10 mouse cellular contexts compared by ENCODE assay signal in the genomic region with DNA sequence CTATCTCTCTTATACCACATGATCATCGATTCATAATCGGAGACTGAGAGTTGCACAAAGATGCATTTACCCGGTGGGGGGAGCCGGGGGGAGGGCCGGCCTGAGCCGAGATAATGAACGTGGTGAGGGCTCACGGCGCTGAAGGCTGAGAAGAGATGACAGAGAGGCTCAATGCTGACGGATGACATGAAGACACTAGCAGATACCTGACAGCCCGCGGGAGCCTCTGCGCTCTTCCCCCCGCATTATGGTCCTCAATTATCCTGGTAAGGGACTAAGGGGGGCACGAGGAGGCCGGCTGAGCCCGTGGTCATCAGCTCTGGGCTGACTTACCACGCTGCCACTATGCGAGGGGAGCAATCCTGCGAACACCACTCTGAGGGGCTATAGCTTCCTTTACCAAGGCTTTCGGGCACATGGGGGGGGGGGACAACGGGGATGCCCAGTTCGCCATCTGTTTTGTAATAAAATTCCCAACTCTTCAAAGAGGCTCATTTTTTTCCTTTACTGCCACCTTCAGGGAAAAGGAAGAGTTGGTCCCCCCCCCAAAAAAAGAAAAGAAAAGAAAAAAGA.
DNase-seq lines count a peak whose midpoint lies in the region; ATAC-seq and TF ChIP-seq lines count a peak whose summit lies in the region.
"Had no signal": no experiment of that assay in that cellular context is flagged by ENCODE, and none has a peak within 500 bp of the region (broad histone marks: within the 10 kb centered on the region; RNA-seq: fewer than 3 reads in every experiment).

No protein-coding gene starts in this region.

- H3K27ac ChIP-seq in heart, adult 2 months: no peak overlapping the region
- H3K27ac ChIP-seq in testis, adult 2 months (ENCODE audit: control insufficient read depth, insufficient read depth, low read depth, low read length): no peak overlapping the region
- H3K27ac ChIP-seq in limb, embryonic 13.5 days: no peak overlapping the region
- H3K27ac ChIP-seq in stomach, postnatal 0 days (replicated peaks): no peak overlapping the region

- DNase-seq in heart, adult 2 months: no peak
- no peak for DNase-seq in heart, adult 8-10 months (ENCODE audit: low spot score)
- DNase-seq in testis, postnatal 14 days (ENCODE audit: low spot score): no peak
- no peak for DNase-seq in stomach, postnatal 0 days (ENCODE audit: low spot score)
- DNase-seq in thymus, adult 18-20 months: no peak
- no peak for DNase-seq in adrenal gland, adult 18-20 months (ENCODE audit: low spot score in 2 of 2)
- DNase-seq: adrenal gland, postnatal 25 days; kidney, adult 18-20 months had no signal

- peak overlapping the region; percentile 76 for H3K4me2 ChIP-seq in limb, embryonic 13.5 days (replicated peaks)
- H3K4me2 ChIP-seq in stomach, postnatal 0 days (replicated peaks; ENCODE audit: low read depth): peak overlapping the region; percentile 56

- no peak overlapping the region; the same call in 1 of the 2 replicates for H3K4me3 ChIP-seq in heart, adult 2 months
- H3K4me3 ChIP-seq in testis, adult 2 months (ENCODE audit: control insufficient read depth, low read depth, low read length): peak overlapping the region; percentile 30
- H3K4me3 ChIP-seq in limb, embryonic 13.5 days: peak overlapping the region; percentile 41
- H3K4me3 ChIP-seq in stomach, postnatal 0 days (ENCODE audit: low read depth, low read length): peak overlapping the region; percentile 25

- no peaks in the 10 kb centered on the region for H3K9me3 ChIP-seq in limb, embryonic 13.5 days
- H3K9me3 ChIP-seq in stomach, postnatal 0 days (ENCODE audit: control insufficient read depth, low read length): no peaks in the 10 kb centered on the region

- intact Hi-C loops in heart, adult 2 months (cut with DNase I): loop anchor here (10.0 kb wide), 2 partner anchors 208 to 368 kb away; no protein-coding TSS in a partner anchor

- WGBS in heart, adult 2 months: 21% methylated on average over 23 of the region's 23 CpGs
- 12% methylated on average over 23 of the region's 23 CpGs for WGBS in limb, embryonic 13.5 days
- WGBS in stomach, postnatal 0 days: 18% methylated on average over 23 of the region's 23 CpGs

- H3K79me2 ChIP-seq in heart, adult 2 months (replicated peaks; ENCODE audit: control insufficient read depth, insufficient read depth, low read length): no peaks in the 10 kb centered on the region

- no peaks in the 10 kb centered on the region for H3K36me3 ChIP-seq in heart, adult 2 months (ENCODE audit: control insufficient read depth, insufficient read depth, low read length)
- H3K36me3 ChIP-seq in testis, adult 2 months (ENCODE audit: control insufficient read depth, insufficient read depth, low read length): no peaks in the 10 kb centered on the region
- no peaks in the 10 kb centered on the region for H3K36me3 ChIP-seq in limb, embryonic 13.5 days
- H3K36me3 ChIP-seq in stomach, postnatal 0 days (ENCODE audit: control insufficient read depth, insufficient read depth, low read length): no peaks in the 10 kb centered on the region

- peak; percentile 16; the same call in 1 of the 2 replicates for TF ChIP-seq CTCF in heart, adult 2 months (IDR thresholded peaks at IDR 0.05)
- TF ChIP-seq CTCF in testis, adult 2 months (IDR thresholded peaks at IDR 0.05; ENCODE audit: control insufficient read depth, insufficient read depth, insufficient replicate concordance, low read depth, low read length): no peak
- peak; percentile 50 for TF ChIP-seq CTCF in stomach, postnatal 0 days (IDR thresholded peaks at IDR 0.05; ENCODE audit: low read depth)

- H3K9ac ChIP-seq in heart, adult 2 months (ENCODE audit: low read depth, low read length): no peak overlapping the region
- peak overlapping the region; percentile 43 for H3K9ac ChIP-seq in limb, embryonic 13.5 days
- peak overlapping the region; percentile 24 for H3K9ac ChIP-seq in stomach, postnatal 0 days (ENCODE audit: low read length)

- H3K4me1 ChIP-seq in heart, adult 2 months (ENCODE audit: control insufficient read depth, insufficient read depth, low read length): no peaks in the 10 kb centered on the region
- H3K4me1 ChIP-seq in testis, adult 2 months (ENCODE audit: control insufficient read depth, insufficient read depth, low read length): peaks cover 5% of the 10 kb centered on the region; the same call in 1 of the 2 replicates
- peaks cover 29% of the 10 kb centered on the region for H3K4me1 ChIP-seq in limb, embryonic 13.5 days
- no peaks in the 10 kb centered on the region for H3K4me1 ChIP-seq in stomach, postnatal 0 days (replicated peaks; ENCODE audit: control insufficient read depth, insufficient read depth)

- no peak for TF ChIP-seq EP300 in heart, adult 2 months (IDR thresholded peaks at IDR 0.05; ENCODE audit: insufficient read depth, low read depth, low read length)
- no peak for TF ChIP-seq EP300 in stomach, postnatal 0 days (optimal IDR thresholded peaks at IDR 0.05)

- peaks cover 5% of the 10 kb centered on the region for H3K27me3 ChIP-seq in heart, adult 2 months (ENCODE audit: control insufficient read depth, insufficient read depth, low read length)
- H3K27me3 ChIP-seq in testis, adult 2 months (ENCODE audit: control insufficient read depth, insufficient read depth, low read length): no peaks in the 10 kb centered on the region
- peaks cover 46% of the 10 kb centered on the region for H3K27me3 ChIP-seq in limb, embryonic 13.5 days
- H3K27me3 ChIP-seq in stomach, postnatal 0 days (ENCODE audit: control insufficient read depth, insufficient read depth, low read length): no peaks in the 10 kb centered on the region

- ATAC-seq in limb, embryonic 13.5 days (ENCODE audit: low FRiP score, low read depth): no peak
- no peak for ATAC-seq in stomach, postnatal 0 days (ENCODE audit: low FRiP score, low TSS enrichment)

- no peak for TF ChIP-seq POLR2A in heart, adult 2 months (IDR thresholded peaks at IDR 0.05; ENCODE audit: insufficient read depth, low read depth, low read length)
- no peak for TF ChIP-seq POLR2A in testis, adult 2 months (IDR thresholded peaks at IDR 0.05; ENCODE audit: control insufficient read depth, low read depth, low read length)
